Mouse (Mus musculus) intestine, postnatal 0 days (tissue): ENCODE measurements around the gene Asf1b. TPM values are rescaled to one million over a fixed set of nuclear protein-coding genes. Genes with fewer than 3 reads are reported as not detected.
A peak's percentile ranks its signal among the peaks of the same experiment; 100 is the strongest.

Experiments used
- ATAC-seq: fragments of 200-750 bp; cut with Nextera tagmentation; 2 replicates; pipeline ENCODE4 v1.8.0; 2017; ENCODE audit warnings: mild to moderate bottlenecking, moderate TSS enrichment, moderate library complexity
- H3K27ac ChIP-seq: fragments of 300-500 bp; sonication (generic); 2 replicates; pipeline ENCODE4 v1.5.1; 2014; ENCODE audit warnings: mild to moderate bottlenecking, low read depth, low read length, moderate library complexity
- H3K27me3 ChIP-seq: fragments of 300-500 bp; sonication (generic); replicated peaks from 2 replicates; pipeline ENCODE4 v1.6.1; 2014; ENCODE audit warnings: low read length, mixed read lengths; ENCODE audit not compliant: control insufficient read depth, insufficient read depth
- H3K36me3 ChIP-seq: fragments of 300-500 bp; sonication (generic); 2 replicates; pipeline ENCODE4 v1.6.1; 2014; ENCODE audit warnings: mild to moderate bottlenecking, moderate library complexity; ENCODE audit not compliant: control insufficient read depth, insufficient read depth
- H3K4me1 ChIP-seq: fragments of 300-500 bp; sonication (generic); replicated peaks from 2 replicates; pipeline ENCODE4 v1.6.1; 2014; ENCODE audit warnings: antibody characterized with exemption, low read length, mixed read lengths; ENCODE audit not compliant: control insufficient read depth, insufficient read depth
- H3K4me2 ChIP-seq: fragments of 300-500 bp; sonication (generic); replicated peaks from 2 replicates; pipeline ENCODE4 v1.6.1; 2014; ENCODE audit warnings: low read depth, mild to moderate bottlenecking, moderate library complexity
- H3K4me3 ChIP-seq: fragments of 300-500 bp; sonication (generic); 2 replicates; pipeline ENCODE4 v1.5.1; 2014; ENCODE audit warnings: low read depth, low read length
- H3K9ac ChIP-seq: fragments of 300-500 bp; sonication (generic); 2 replicates; pipeline ENCODE4 v1.6.1; 2014; ENCODE audit warnings: mild to moderate bottlenecking, low read depth, low read length
- H3K9me3 ChIP-seq: fragments of 300-500 bp; sonication (generic); 2 replicates; pipeline ENCODE4 v1.6.1; 2016; ENCODE audit warnings: mixed run types; ENCODE audit not compliant: control insufficient read depth
- CTCF ChIP-seq: sonication (generic); IDR thresholded peaks from 2 replicates; pipeline ENCODE4 v1.5.1; 2016; ENCODE audit warnings: low read depth, mild to moderate bottlenecking, control low read depth, antibody characterized with exemption, moderate library complexity
- WGBS: fragments of 180-500 bp; shearing (Covaris S2); extraction: QIAGEN DNeasy Blood & Tissue Kit; methylation state at CpG from one replicate; pipeline ENCODE4 v1.1.7; 2014; 5-methylcytosine and 5-hydroxymethylcytosine counted together
- microRNA counts: library from miRNA; unstranded; fragments of <30 nt; microRNA quantifications from one replicate; lab custom pipeline; 2016
- microRNA-seq: library from miRNA; unstranded; fragments of <30 nt; microRNA quantifications from one replicate; pipeline ENCODE4, GENCODE M21; 2016
- polyA plus RNA-seq: library from polyadenylated mRNA; unstranded; fragments of >200 nt; fragmentation: Nextera tagmentation; extraction: Ambion mirVana; gene quantifications from 2 replicates; pipeline ENCODE4 v1.2.1, GENCODE M21; 2015

The Asf1b gene
- polyA plus RNA-seq, 1 experiment from 2014 or later: 16.0 TPM

GRCm38 (mm10) chr8:84015833-84016232 lies 60.5 kb downstream of the Asf1b start:
- ATAC-seq: no peak

GRCm38 (mm10) chr8:84019738-84020137 lies 64.4 kb downstream of the Asf1b start:
- ATAC-seq: no peak

More at GRCm38 (mm10) chr8:84015833-84016232, 60.5 kb downstream of the Asf1b start:
- no peak overlapping the region for H3K4me3 ChIP-seq
- 98% methylated on average over 5 of the region's 5 CpGs for WGBS
- peaks cover 25% of the 10 kb centered on the region for H3K27me3 ChIP-seq
- no peaks in the 10 kb centered on the region for H3K9me3 ChIP-seq
- H3K4me2 ChIP-seq: no peak overlapping the region
- H3K36me3 ChIP-seq: no peaks in the 10 kb centered on the region
- peaks cover 3% of the 10 kb centered on the region; the same call in 1 of the 2 replicates for H3K4me1 ChIP-seq
- no peak overlapping the region for H3K27ac ChIP-seq
- no peak overlapping the region for H3K9ac ChIP-seq
- TF ChIP-seq CTCF: no peak

More at GRCm38 (mm10) chr8:84019738-84020137, 64.4 kb downstream of the Asf1b start:
- WGBS: 47% methylated on average over 9 of the region's 9 CpGs
- Histone ChIP-seq H3K27ac (no peak overlapping the region), H3K4me3 (no peak overlapping the region), H3K9me3 (no peaks in the 10 kb centered on the region), H3K9ac (no peak overlapping the region), H3K27me3 (no peaks in the 10 kb centered on the region), H3K4me1 (peaks cover 15% of the 10 kb centered on the region; the same call in 1 of the 2 replicates), H3K4me2 (no peak overlapping the region), H3K36me3 (no peaks in the 10 kb centered on the region)
- TF ChIP-seq CTCF: no peak

MicroRNAs within 50 kb of the gene (microRNA counts, 519-probe panel; counts per million panel counts)
- not detected for microRNA mmu-miR-1199 (lab: Ali Mortazavi, UCI)

Small RNA genes within 50 kb of the gene (microRNA-seq; reads per million reads assigned to microRNA genes)
- gene Gm44330 (not detected), gene Gm44450 (not detected), gene Mir1199 (1.1 reads per million), gene Mir8111 (2.7 reads per million, percentile 2 among the genes with 10 or more reads in this experiment)

Other genes starting within 250 kb of the Asf1b start
- gene Ddx39, start 240.3 kb upstream of the Asf1b start, polyA plus RNA-seq: 69.8 and 75.5 TPM in 2 replicates
- 17.2 and 17.6 TPM in 2 replicates for gene Adgre5, start 214.2 kb upstream of the Asf1b start, polyA plus RNA-seq
- gene Adgrl1, start 55.4 kb upstream of the Asf1b start, polyA plus RNA-seq: 4.4 and 5.6 TPM in 2 replicates
- gene Gm10644, start 302 bp upstream of the Asf1b start, polyA plus RNA-seq: 0.09 and 0.12 TPM in 2 replicates
- gene Prkaca, start 17.5 kb downstream of the Asf1b start, polyA plus RNA-seq: 70.7 and 72.5 TPM in 2 replicates
- 3.5 and 4.5 TPM in 2 replicates for gene Samd1, start 42.2 kb downstream of the Asf1b start, polyA plus RNA-seq
- 0.68 and 0.86 TPM in 2 replicates for gene 1700067K01Rik, start 46.0 kb downstream of the Asf1b start, polyA plus RNA-seq
- 4.5 and 4.7 TPM in 2 replicates for gene 2210011C24Rik, start 56.7 kb downstream of the Asf1b start, polyA plus RNA-seq
- 0.30 and 0.39 TPM in 2 replicates for gene Palm3, start 66.0 kb downstream of the Asf1b start, polyA plus RNA-seq
- 0.29 and 0.31 TPM in 2 replicates for gene Il27ra, start 87.1 kb downstream of the Asf1b start, polyA plus RNA-seq
- 0.42 TPM in 1 of 2 replicates, not detected in the other for gene Rln3, start 89.5 kb downstream of the Asf1b start, polyA plus RNA-seq
- gene Gm10643, start 109.6 kb downstream of the Asf1b start, polyA plus RNA-seq: 1.0 and 1.1 TPM in 2 replicates
- 3.1 and 3.3 TPM in 2 replicates for gene Rfx1, start 111.3 kb downstream of the Asf1b start, polyA plus RNA-seq
- gene Dcaf15, start 149.3 kb downstream of the Asf1b start, polyA plus RNA-seq: 8.6 and 10.4 TPM in 2 replicates
- gene Podnl1, start 170.5 kb downstream of the Asf1b start, polyA plus RNA-seq: 0.29 and 0.46 TPM in 2 replicates
- gene Cc2d1a, start 192.4 kb downstream of the Asf1b start, polyA plus RNA-seq: 16.2 and 16.9 TPM in 2 replicates
- gene 4930432K21Rik, start 192.5 kb downstream of the Asf1b start, polyA plus RNA-seq: 0.17 and 0.18 TPM in 2 replicates
- gene Nanos3, start 229.7 kb downstream of the Asf1b start, polyA plus RNA-seq: 1.6 and 1.8 TPM in 2 replicates